36 mouse cellular contexts compared by ENCODE assay signal in the genomic region with DNA sequence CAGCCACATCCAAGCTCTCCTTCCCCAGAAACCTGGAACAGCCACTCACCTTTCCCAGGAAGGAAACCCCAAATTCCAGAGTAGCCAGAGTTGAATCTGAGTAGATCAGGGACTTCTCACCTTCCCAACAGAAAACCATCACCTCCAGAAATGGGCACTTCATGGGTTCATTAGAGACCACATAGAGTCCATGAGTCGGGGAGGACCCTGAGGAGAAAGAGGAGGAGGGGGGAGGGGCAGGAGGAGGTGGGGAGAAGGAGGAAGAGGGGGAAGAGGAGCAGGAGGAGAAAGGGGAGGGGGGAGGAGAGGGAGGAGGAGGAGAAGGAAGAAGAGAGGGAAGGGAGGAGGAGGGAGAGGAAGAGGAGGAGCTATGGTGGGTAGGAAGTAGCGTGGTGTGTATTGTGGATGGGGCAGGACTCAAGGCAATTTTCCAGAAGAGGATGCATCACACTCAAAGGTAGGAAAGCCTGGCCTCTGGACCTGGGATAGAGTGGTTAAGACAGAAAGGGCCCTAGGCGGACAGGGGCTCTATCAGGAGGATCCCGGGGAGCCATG. TPM values are rescaled to one million over a fixed set of nuclear protein-coding genes. Genes with fewer than 3 reads are reported as not detected.
"Had no signal": no experiment of that assay in that cellular context is flagged by ENCODE, and none has a peak within 500 bp of the region (broad histone marks: within the 10 kb centered on the region; RNA-seq: fewer than 3 reads in every experiment).

No protein-coding gene starts in this region.

- H3K36me3 ChIP-seq: heart, embryonic 10.5 days; heart, embryonic 12.5 days; hindbrain, embryonic 10.5 days; hindbrain, embryonic 12.5 days; intestine, embryonic 15.5 days; kidney, embryonic 15.5 days; limb, embryonic 13.5 days; limb, embryonic 15.5 days; liver, embryonic 12.5 days had no signal

- ATAC-seq: hindbrain, embryonic 16.5 days; inflammation-experienced regulatory T-cells, adult 6 months; intestine, embryonic 15.5 days; intestine, postnatal 0 days; liver, embryonic 12.5 days had no signal

- H3K9ac ChIP-seq: heart, embryonic 12.5 days; hindbrain, embryonic 12.5 days; hindbrain, embryonic 14.5 days; intestine, embryonic 15.5 days; kidney, embryonic 15.5 days; limb, embryonic 13.5 days; limb, embryonic 15.5 days; liver, embryonic 12.5 days; liver, embryonic 14.5 days had no signal

- H3K4me3 ChIP-seq: gastrocnemius, adult 2 months; heart, embryonic 10.5 days; heart, embryonic 12.5 days; hindbrain, embryonic 10.5 days; hindbrain, embryonic 12.5 days; intestine, embryonic 15.5 days; kidney, embryonic 15.5 days; limb, embryonic 13.5 days; limb, embryonic 15.5 days; liver, embryonic 12.5 days had no signal

- DNase-seq: gastrocnemius, adult 2 months; gastrocnemius, postnatal 10 days; gastrocnemius, postnatal 25 days; heart, adult 18-20 months; heart, postnatal 10 days; heart, postnatal 4 days; kidney, adult 18-20 months; kidney, adult 8-10 months; kidney, postnatal 14 days; kidney, postnatal 36 days; layer of hippocampus, adult 9-11 months; layer of hippocampus, postnatal 36 days; left cerebral cortex, postnatal 4 days had no signal

- H3K27ac ChIP-seq: gastrocnemius, adult 2 months; heart, embryonic 10.5 days; hindbrain, embryonic 10.5 days; hindbrain, embryonic 12.5 days; hindbrain, embryonic 14.5 days; intestine, embryonic 15.5 days; kidney, embryonic 15.5 days; kidney, postnatal 0 days; limb, embryonic 13.5 days; limb, embryonic 15.5 days; liver, embryonic 12.5 days; liver, embryonic 14.5 days had no signal

- H3K27me3 ChIP-seq: heart, embryonic 12.5 days; hindbrain, embryonic 12.5 days; intestine, embryonic 15.5 days; kidney, embryonic 15.5 days; limb, embryonic 13.5 days; limb, embryonic 15.5 days had no signal

- H3K4me2 ChIP-seq: heart, embryonic 12.5 days; hindbrain, embryonic 12.5 days; hindbrain, embryonic 14.5 days; intestine, embryonic 15.5 days; kidney, embryonic 15.5 days; limb, embryonic 13.5 days; limb, embryonic 15.5 days; liver, embryonic 12.5 days had no signal

- H3K9me3 ChIP-seq: heart, embryonic 10.5 days; heart, embryonic 12.5 days; hindbrain, embryonic 10.5 days; hindbrain, embryonic 12.5 days; intestine, embryonic 15.5 days; kidney, embryonic 15.5 days; limb, embryonic 13.5 days; limb, embryonic 15.5 days; liver, embryonic 12.5 days had no signal

RNA-seq across cellular contexts. Expression of a gene that starts 3.7 kb away (rescaled TPM):
- total RNA-seq: gastrocnemius, adult 2 months; heart, adult 18-20 months; heart, adult 8-10 months; liver, adult 2 months had no signal
- polyA plus RNA-seq: heart, embryonic 14.5 days; inflammation-experienced regulatory T-cells, adult 6 months; intestine, postnatal 0 days; liver, embryonic 16.5 days had no signal

RNA-seq across cellular contexts. Expression of a gene that starts 25.3 kb away (rescaled TPM):
- total RNA-seq: granulocyte monocyte progenitor cell, adult 5-6 weeks; layer of hippocampus, adult 8-10 months; layer of hippocampus, postnatal 36 days; left cerebral cortex, postnatal 10 days; left cerebral cortex, postnatal 4 days; liver, adult 2 months had no signal
- polyA plus RNA-seq: inflammation-experienced regulatory T-cells, adult 6 months; liver, adult 2 months; liver, embryonic 12.5 days had no signal

RNA-seq across cellular contexts. Expression of a gene that starts 40.7 kb away (rescaled TPM):
- total RNA-seq: heart, adult 18-20 months; layer of hippocampus, adult 18-20 months; layer of hippocampus, adult 8-10 months; layer of hippocampus, postnatal 36 days; liver, adult 2 months had no signal
- polyA plus RNA-seq: inflammation-experienced regulatory T-cells, adult 6 months; liver, adult 2 months had no signal
